Mouse (Mus musculus) embryonic facial prominence, embryonic 14.5 days (tissue): ENCODE measurements around the gene Tssc4. TPM values are rescaled to one million over a fixed set of nuclear protein-coding genes. Genes with fewer than 3 reads are reported as not detected.

ENCODE experiments used
- ATAC-seq: fragments of 200-750 bp; cut with Nextera tagmentation; 2 replicates; pipeline ENCODE4 v1.8.0; 2017; ENCODE audit warnings: low read depth, moderate number of reproducible peaks, moderate TSS enrichment
- DNase-seq: peaks from one replicate; pipeline ENCODE4 v3.0.0-alpha.2; 2015; ENCODE audit warnings: low spot score
- H3K27ac ChIP-seq: fragments of 300-500 bp; sonication (generic); replicated peaks from 2 replicates; pipeline ENCODE4 v1.5.1; 2014; ENCODE audit warnings: low read depth, mild to moderate bottlenecking, low read length, moderate library complexity
- H3K27me3 ChIP-seq: fragments of 300-500 bp; sonication (generic); replicated peaks from 2 replicates; pipeline ENCODE4 v1.6.1; 2014; ENCODE audit warnings: low read length; ENCODE audit not compliant: control insufficient read depth, insufficient read depth
- H3K36me3 ChIP-seq: fragments of 300-500 bp; sonication (generic); 2 replicates; pipeline ENCODE4 v1.6.1; 2014; ENCODE audit warnings: low read length, mixed read lengths; ENCODE audit not compliant: control insufficient read depth, insufficient read depth
- H3K4me1 ChIP-seq: fragments of 300-500 bp; sonication (generic); 2 replicates; pipeline ENCODE4 v1.6.1; 2014; ENCODE audit warnings: antibody characterized with exemption, low read length; ENCODE audit not compliant: control insufficient read depth, insufficient read depth
- H3K4me2 ChIP-seq: fragments of 300-500 bp; sonication (generic); 2 replicates; pipeline ENCODE4 v1.6.1; 2014; ENCODE audit warnings: low read depth, mild to moderate bottlenecking, low read length, moderate library complexity, mixed read lengths
- H3K4me3 ChIP-seq: fragments of 300-500 bp; sonication (generic); 2 replicates; pipeline ENCODE4 v1.5.1; 2014; ENCODE audit warnings: low read depth, mild to moderate bottlenecking, low read length
- H3K9ac ChIP-seq: fragments of 300-500 bp; sonication (generic); 2 replicates; pipeline ENCODE4 v1.6.1; 2014; ENCODE audit warnings: low read depth, mild to moderate bottlenecking, low read length, moderate library complexity, mixed read lengths
- H3K9me3 ChIP-seq: fragments of 300-500 bp; sonication (generic); 2 replicates; pipeline ENCODE4 v1.6.1; 2016; ENCODE audit warnings: low read length; ENCODE audit not compliant: control insufficient read depth
- WGBS: fragments of 180-500 bp; shearing (Covaris S2); extraction: QIAGEN DNeasy Blood & Tissue Kit; methylation state at CpG from one replicate; pipeline ENCODE4 v1.1.7; 2014; 5-methylcytosine and 5-hydroxymethylcytosine counted together
- polyA plus RNA-seq: library from polyadenylated mRNA; unstranded; fragments of >200 nt; fragmentation: Nextera tagmentation; extraction: Ambion mirVana; gene quantifications from 2 replicates; pipeline ENCODE4 v1.2.1, GENCODE M21; 2014

Gene Tssc4
- polyA plus RNA-seq, 1 experiment from 2014 or later = 52.2 TPM

DNA sequence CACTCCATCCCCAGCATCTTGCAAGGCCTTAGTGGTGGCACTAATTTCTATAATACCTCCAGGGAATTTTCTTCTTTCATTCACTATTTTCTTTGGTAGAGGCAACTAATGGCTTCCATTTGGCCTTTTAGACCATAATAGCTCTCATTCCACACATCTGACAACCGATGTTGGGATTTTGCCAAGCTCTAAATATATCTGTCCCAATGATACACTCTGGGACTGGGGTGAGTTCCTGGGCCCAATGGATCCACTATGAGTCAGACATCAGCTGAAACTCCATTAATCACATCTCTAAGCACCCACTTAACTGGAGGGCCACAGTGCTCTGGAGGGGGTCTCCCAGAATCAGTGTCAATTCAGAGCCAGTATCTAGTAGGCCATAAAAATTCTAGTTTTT, 37.2 kb upstream of the Tssc4 start:
- ATAC-seq (no peak), DNase-seq (no peak)
- no peak overlapping the region for H3K4me2 ChIP-seq
- no peaks in the 10 kb centered on the region for H3K27me3 ChIP-seq
- peaks cover 21% of the 10 kb centered on the region; the same call in 1 of the 2 replicates for H3K36me3 ChIP-seq
- WGBS = 78% methylated on average over 1 of the region's 1 CpGs
- no peaks in the 10 kb centered on the region for H3K4me1 ChIP-seq
- no peaks in the 10 kb centered on the region for H3K9me3 ChIP-seq
- no peak overlapping the region for H3K9ac ChIP-seq
- no peak overlapping the region for H3K27ac ChIP-seq
- no peak overlapping the region for H3K4me3 ChIP-seq

DNA sequence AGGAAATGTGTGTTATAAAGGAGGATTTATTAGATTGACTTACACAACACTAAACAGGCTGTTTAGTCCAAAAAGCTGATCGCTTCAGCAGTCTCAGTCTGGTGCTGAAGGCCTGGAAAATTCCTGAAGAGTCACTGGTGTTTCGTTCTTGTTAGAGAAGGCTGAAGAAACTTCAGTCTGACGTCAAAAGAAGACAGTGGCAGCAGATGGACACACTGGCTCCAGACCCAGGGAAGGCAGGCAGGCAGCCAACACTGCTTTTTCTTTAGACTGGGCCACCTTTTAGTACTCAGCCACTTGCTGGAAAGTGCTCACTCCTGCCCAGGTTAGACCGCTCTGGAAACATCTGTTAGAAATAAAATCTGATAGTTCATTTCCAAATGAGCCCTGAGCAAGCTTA, 35.5 kb upstream of the Tssc4 start:
- ATAC-seq (no peak), DNase-seq (no peak)
- H3K4me1 ChIP-seq = no peaks in the 10 kb centered on the region
- WGBS = 82% methylated on average over 4 of the region's 4 CpGs
- no peak overlapping the region for H3K9ac ChIP-seq
- no peak overlapping the region for H3K4me3 ChIP-seq
- no peak overlapping the region for H3K4me2 ChIP-seq
- H3K36me3 ChIP-seq = peaks cover 21% of the 10 kb centered on the region; the same call in 1 of the 2 replicates
- H3K27ac ChIP-seq = no peak overlapping the region
- H3K9me3 ChIP-seq = no peaks in the 10 kb centered on the region
- H3K27me3 ChIP-seq = no peaks in the 10 kb centered on the region

DNA sequence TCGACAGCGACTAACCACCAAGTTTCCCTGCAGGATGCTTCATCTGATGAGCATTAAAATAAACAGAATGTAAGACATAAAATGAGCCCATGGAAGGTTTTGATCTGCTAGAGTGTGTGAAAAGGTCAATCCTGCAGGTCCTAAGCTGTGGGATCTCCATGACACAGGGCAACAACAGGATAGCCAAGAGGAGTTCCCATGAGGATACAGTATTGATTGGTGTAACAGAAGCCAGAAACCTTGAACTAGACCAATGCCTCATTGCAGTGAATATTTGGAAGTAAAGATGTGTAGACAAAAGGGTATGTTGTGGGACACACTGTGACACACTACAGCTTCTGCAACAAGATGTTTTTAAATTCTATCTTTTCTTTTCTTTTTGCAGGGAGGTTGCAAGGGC, 34.9 kb upstream of the Tssc4 start:
- no peak overlapping the region for H3K4me3 ChIP-seq
- H3K9me3 ChIP-seq = no peaks in the 10 kb centered on the region
- WGBS = 87% methylated on average over 2 of the region's 2 CpGs
- no peaks in the 10 kb centered on the region for H3K27me3 ChIP-seq
- ATAC-seq = no peak
- no peak overlapping the region for H3K4me2 ChIP-seq
- H3K4me1 ChIP-seq = no peaks in the 10 kb centered on the region
- DNase-seq = no peak
- no peak overlapping the region for H3K27ac ChIP-seq
- no peak overlapping the region for H3K9ac ChIP-seq
- H3K36me3 ChIP-seq = peaks cover 21% of the 10 kb centered on the region; the same call in 1 of the 2 replicates

DNA sequence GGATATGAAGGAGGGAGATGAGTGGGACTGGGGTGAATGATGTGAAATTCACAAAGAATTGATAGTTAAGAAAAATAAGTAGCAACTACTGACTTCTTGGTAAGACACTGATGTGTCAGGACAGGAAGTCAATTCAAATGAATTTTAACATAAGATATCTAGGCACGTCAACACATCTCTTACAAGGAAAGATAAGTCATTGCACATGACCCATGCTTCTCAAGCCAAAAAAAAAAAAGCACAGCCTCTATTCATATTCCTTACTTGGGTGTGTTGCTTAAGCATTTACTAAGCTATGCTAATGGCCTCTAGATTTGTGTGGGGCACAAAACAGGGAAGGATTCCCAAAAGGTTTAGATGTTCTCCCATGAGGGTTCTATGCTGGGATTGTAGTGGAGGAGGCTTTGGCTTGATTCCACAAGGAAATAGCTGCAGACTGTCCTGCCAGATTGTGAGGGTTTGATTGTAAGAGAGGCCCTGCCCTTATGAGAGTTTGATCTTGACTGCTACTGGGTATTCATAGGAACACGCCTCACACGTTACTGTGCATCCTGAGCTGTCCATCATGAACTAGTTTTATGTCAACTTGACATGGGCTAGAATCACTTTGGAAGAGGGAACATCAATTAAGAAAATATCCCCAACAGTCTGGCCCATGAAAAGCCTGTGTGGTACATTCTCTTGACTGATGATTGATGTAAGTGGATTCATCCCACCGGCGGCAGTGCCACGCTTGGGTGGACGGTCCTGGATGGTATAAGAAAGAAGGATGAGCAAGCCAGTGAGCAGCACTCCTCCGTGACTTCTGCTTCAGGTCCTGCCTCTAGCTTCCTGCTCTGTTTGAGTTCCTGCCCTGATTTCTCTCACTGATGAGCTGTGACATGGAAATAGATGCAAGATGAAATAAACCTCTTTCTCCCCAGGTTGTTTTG, 34.3 kb upstream of the Tssc4 start:
- no peak for ATAC-seq
- H3K27me3 ChIP-seq = no peaks in the 10 kb centered on the region
- no peak overlapping the region for H3K4me3 ChIP-seq
- no peaks in the 10 kb centered on the region for H3K4me1 ChIP-seq
- peaks cover 21% of the 10 kb centered on the region; the same call in 1 of the 2 replicates for H3K36me3 ChIP-seq
- 94% methylated on average over 8 of the region's 8 CpGs for WGBS
- DNase-seq = no peak
- H3K27ac ChIP-seq = no peak overlapping the region
- H3K9me3 ChIP-seq = no peaks in the 10 kb centered on the region
- H3K9ac ChIP-seq = no peak overlapping the region
- no peak overlapping the region for H3K4me2 ChIP-seq

DNA sequence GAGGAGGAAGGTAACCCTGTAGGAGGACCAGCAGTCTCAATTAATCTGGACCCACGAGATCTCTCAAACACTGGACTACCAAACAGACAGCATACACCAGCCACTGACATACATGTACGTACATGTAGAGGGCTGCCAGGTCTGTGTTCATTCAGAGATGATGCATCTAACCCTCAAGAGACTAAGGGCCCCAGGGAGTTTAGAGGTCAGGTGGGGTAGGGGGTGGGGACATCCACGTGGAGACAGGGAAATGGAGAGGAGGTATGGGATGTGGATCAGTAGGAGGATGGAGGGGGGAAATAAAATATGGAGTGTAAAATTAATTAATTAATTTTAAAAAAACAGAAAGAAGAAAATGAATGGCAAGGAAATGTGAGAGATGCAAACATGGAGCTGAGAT, 32.3 kb upstream of the Tssc4 start:
- Histone ChIP-seq H3K27ac (no peak overlapping the region), H3K9ac (no peak overlapping the region), H3K27me3 (no peaks in the 10 kb centered on the region), H3K4me1 (no peaks in the 10 kb centered on the region), H3K4me2 (no peak overlapping the region), H3K9me3 (no peaks in the 10 kb centered on the region), H3K4me3 (no peak overlapping the region), H3K36me3 (peaks cover 13% of the 10 kb centered on the region; the same call in 1 of the 2 replicates)
- no peak for ATAC-seq
- DNase-seq = no peak
- 75% methylated on average over 3 of the region's 3 CpGs for WGBS

GRCm38 (mm10) chr7:143037306-143037705, 31.7 kb upstream of the Tssc4 start:
- no peak for DNase-seq
- Histone ChIP-seq H3K9ac (no peak overlapping the region), H3K4me3 (no peak overlapping the region), H3K27me3 (no peaks in the 10 kb centered on the region), H3K4me2 (no peak overlapping the region), H3K9me3 (no peaks in the 10 kb centered on the region), H3K36me3 (peaks cover 13% of the 10 kb centered on the region; the same call in 1 of the 2 replicates), H3K27ac (no peak overlapping the region), H3K4me1 (no peaks in the 10 kb centered on the region)
- no peak for ATAC-seq
- 88% methylated on average over 4 of the region's 4 CpGs for WGBS

DNA sequence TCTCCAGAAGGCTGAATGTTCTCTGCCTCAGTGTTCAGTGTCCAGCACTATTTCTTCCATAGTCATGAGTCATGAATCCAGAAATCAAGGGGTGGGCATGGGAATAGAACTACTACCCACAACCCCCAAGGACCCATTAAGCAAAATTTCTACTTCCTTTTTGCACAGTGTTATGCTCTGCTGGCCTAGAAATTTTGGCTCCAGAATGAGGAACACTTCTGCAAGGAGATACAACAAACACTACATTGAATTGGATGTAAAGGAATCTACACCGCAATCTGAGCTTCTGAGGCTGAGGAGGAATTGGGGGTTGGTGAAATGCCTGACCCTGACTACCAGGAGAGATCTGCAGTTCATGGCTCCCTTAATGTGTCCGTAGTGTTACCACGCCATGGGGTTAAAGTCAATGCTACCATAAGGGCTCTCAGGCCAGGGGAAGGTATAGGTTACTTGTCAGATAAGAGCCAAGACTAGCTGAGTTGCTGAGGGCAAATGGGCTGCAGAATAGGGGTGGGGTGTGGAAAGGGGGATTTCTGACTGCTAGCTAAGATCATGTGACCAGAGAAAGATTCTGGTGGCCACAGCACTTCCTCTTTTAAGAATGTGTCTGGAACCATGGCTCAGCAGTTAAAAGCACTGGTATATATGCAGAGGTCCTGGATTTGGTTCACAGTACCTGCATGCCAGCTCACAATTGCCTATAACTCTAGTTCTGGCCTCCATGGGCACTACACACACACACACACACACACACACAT, 30.7 kb upstream of the Tssc4 start:
- H3K36me3 ChIP-seq = peaks cover 7% of the 10 kb centered on the region; the same call in 1 of the 2 replicates
- no peaks in the 10 kb centered on the region for H3K4me1 ChIP-seq
- no peaks in the 10 kb centered on the region for H3K9me3 ChIP-seq
- ATAC-seq (no peak), DNase-seq (no peak)
- H3K27ac ChIP-seq = no peak overlapping the region
- H3K9ac ChIP-seq = no peak overlapping the region
- H3K4me3 ChIP-seq = no peak overlapping the region
- no peaks in the 10 kb centered on the region for H3K27me3 ChIP-seq
- H3K4me2 ChIP-seq = no peak overlapping the region
- WGBS = 89% methylated on average over 3 of the region's 3 CpGs

GRCm38 (mm10) chr7:143040561-143040960, 28.5 kb upstream of the Tssc4 start:
- Histone ChIP-seq H3K4me2 (no peak overlapping the region), H3K4me3 (no peak overlapping the region), H3K4me1 (no peaks in the 10 kb centered on the region), H3K27me3 (no peaks in the 10 kb centered on the region), H3K9me3 (0 out of 2 replicates have a peak, but pooled peaks cover 4% of the 10 kb centered on the region), H3K36me3 (no peaks in the 10 kb centered on the region), H3K9ac (no peak overlapping the region), H3K27ac (no peak overlapping the region)
- ATAC-seq = no peak
- no peak for DNase-seq
- 92% methylated on average over 2 of the region's 3 CpGs for WGBS
